Mouse (Mus musculus) MEL (cell line): ENCODE results near the gene Plxnd1. TPM values are rescaled to one million over a fixed set of nuclear protein-coding genes. Genes with fewer than 3 reads are reported as not detected.

Experiments
- DNase-seq: peaks from one replicate; pipeline ENCODE4 v3.0.0; 2011; ENCODE audit warnings: low read depth, low spot score
- H3K27ac ChIP-seq: 2 replicates; pipeline ENCODE4 v1.5.1; 2012; ENCODE audit warnings: low read depth, mild to moderate bottlenecking, control low read depth, low read length, moderate library complexity; ENCODE audit not compliant: control insufficient read depth
- H3K27me3 ChIP-seq, 2 experiments: fragments of 150-350 bp in 1 of 2; sonication (generic) in 1 of 2; 2 replicates each; pipeline ENCODE4 v1.6.1; 2012; ENCODE audit warnings: low read length in 2 of 2, mild to moderate bottlenecking in 2 of 2, improper control_type of control experiment in 1 of 2, moderate library complexity in 1 of 2; ENCODE audit not compliant: insufficient read depth in 2 of 2, control insufficient read depth in 1 of 2
- H3K36me3 ChIP-seq, 2 experiments: 2 replicates each; pipeline ENCODE4 v1.6.1; 2012 to 2014; ENCODE audit warnings: low read length in 2 of 2, improper control_type of control experiment in 1 of 2, inconsistent platforms in 1 of 2, mild to moderate bottlenecking in 1 of 2; ENCODE audit not compliant: insufficient read depth in 2 of 2, control insufficient read depth in 1 of 2
- H3K4me1 ChIP-seq, 2 experiments: fragments of 150-350 bp in 1 of 2; sonication (generic) in 1 of 2; 2 replicates each; pipeline ENCODE4 v1.6.1; 2012; ENCODE audit warnings: low read length in 2 of 2, improper control_type of control experiment in 1 of 2, mild to moderate bottlenecking in 1 of 2; ENCODE audit not compliant: insufficient read depth in 2 of 2, control insufficient read depth in 1 of 2
- H3K4me3 ChIP-seq, 2 experiments: fragments of 150-350 bp in 1 of 2; sonication (generic) in 1 of 2; 2 replicates each; pipeline ENCODE4 v1.5.1; 2012; ENCODE audit warnings: low read depth in 2 of 2, low read length in 2 of 2, mild to moderate bottlenecking in 2 of 2, moderate library complexity in 2 of 2, control low read depth in 1 of 2, improper control_type of control experiment in 1 of 2; ENCODE audit not compliant: control insufficient read depth in 1 of 2, insufficient read depth in 1 of 2
- H3K79me2 ChIP-seq: 2 replicates; pipeline ENCODE4 v1.6.1; 2012; ENCODE audit warnings: mild to moderate bottlenecking, low read length, moderate library complexity; ENCODE audit not compliant: control insufficient read depth, poor library complexity, insufficient read depth
- H3K9ac ChIP-seq: 2 replicates; pipeline ENCODE4 v1.6.1; 2012; ENCODE audit warnings: low read depth, mild to moderate bottlenecking, control low read depth, low read length, moderate library complexity; ENCODE audit not compliant: control insufficient read depth, poor library complexity, severe bottlenecking
- H3K9me3 ChIP-seq: fragments of 150-350 bp; sonication (generic); replicated peaks from 2 replicates; pipeline ENCODE4 v1.6.1; 2012; ENCODE audit warnings: mild to moderate bottlenecking, low read length, improper control_type of control experiment, moderate library complexity; ENCODE audit not compliant: insufficient read depth
- BHLHE40 ChIP-seq: IDR thresholded peaks from 2 replicates; pipeline ENCODE4 v1.6.1; 2012; ENCODE audit warnings: low read depth, mild to moderate bottlenecking, inconsistent platforms, low read length, improper control_type of control experiment, borderline replicate concordance
- EP300 ChIP-seq, 2 experiments: IDR thresholded peaks; 2 replicates each; pipeline ENCODE4 v1.6.1; 2011; ENCODE audit warnings: improper control_type of control experiment in 2 of 2, low read length in 2 of 2, low read depth in 1 of 2, mild to moderate bottlenecking in 1 of 2
- GABPA ChIP-seq: IDR thresholded peaks from 2 replicates; pipeline ENCODE4 v1.6.1; 2012; ENCODE audit warnings: low read depth, mild to moderate bottlenecking, inconsistent platforms, low read length, improper control_type of control experiment, moderate library complexity
- JUND ChIP-seq: IDR thresholded peaks from 2 replicates; pipeline ENCODE4 v1.6.1; 2011; ENCODE audit warnings: low read depth, mild to moderate bottlenecking, improper control_type of control experiment, low read length
- KAT2A ChIP-seq: conservative IDR thresholded peaks from 2 replicates; pipeline ENCODE4 v1.6.1; 2012; ENCODE audit warnings: low read depth, low read length, improper control_type of control experiment, inconsistent platforms
- MAFK ChIP-seq: IDR thresholded peaks from 2 replicates; pipeline ENCODE4 v1.6.1; 2011; ENCODE audit warnings: low read depth, mild to moderate bottlenecking, low read length, improper control_type of control experiment, borderline replicate concordance
- MAX ChIP-seq: IDR thresholded peaks from 2 replicates; pipeline ENCODE4 v1.6.1; 2011; ENCODE audit warnings: low read length, improper control_type of control experiment
- MEF2A ChIP-seq: IDR thresholded peaks from 2 replicates; pipeline ENCODE4 v1.6.1; 2014; ENCODE audit warnings: low read depth, mild to moderate bottlenecking, inconsistent platforms, low read length, improper control_type of control experiment; ENCODE audit not compliant: poor library complexity, insufficient replicate concordance, severe bottlenecking; ENCODE audit errors: extremely low read depth
- MXI1 ChIP-seq: IDR thresholded peaks from 2 replicates; pipeline ENCODE4 v1.6.1; 2011; ENCODE audit warnings: mild to moderate bottlenecking, low read depth, low read length, improper control_type of control experiment
- MYB ChIP-seq: IDR thresholded peaks from 2 replicates; pipeline ENCODE4 v1.6.1; 2011; ENCODE audit warnings: mild to moderate bottlenecking, low read depth, low read length, improper control_type of control experiment
- POLR2AphosphoS2 ChIP-seq: IDR thresholded peaks from 2 replicates; pipeline ENCODE4 v1.6.1; 2011; ENCODE audit warnings: low read length, improper control_type of control experiment
- POLR2AphosphoS5 ChIP-seq: IDR thresholded peaks from 2 replicates; pipeline ENCODE4 v1.6.1; 2012; ENCODE audit warnings: low read depth, borderline replicate concordance, mild to moderate bottlenecking, inconsistent platforms, low read length, moderate library complexity, mixed read lengths
- RAD21 ChIP-seq: IDR thresholded peaks from 2 replicates; pipeline ENCODE4 v1.6.1; 2011; ENCODE audit warnings: mild to moderate bottlenecking, low read depth, low read length, improper control_type of control experiment
- SMC3 ChIP-seq: IDR thresholded peaks from 2 replicates; pipeline ENCODE4 v1.6.1; 2011; ENCODE audit warnings: low read depth, low read length, improper control_type of control experiment
- TAL1 ChIP-seq: IDR thresholded peaks from 2 replicates; pipeline ENCODE4 v1.6.1; 2012; ENCODE audit warnings: mild to moderate bottlenecking, inconsistent platforms, low read length, moderate library complexity, mixed read lengths
- TBP ChIP-seq: IDR thresholded peaks from 2 replicates; pipeline ENCODE4 v1.8.0; 2011; ENCODE audit warnings: low read depth, low read length, improper control_type of control experiment
- TCF12 ChIP-seq: IDR thresholded peaks from 2 replicates; pipeline ENCODE4 v1.6.1; 2014; ENCODE audit warnings: low read depth, mild to moderate bottlenecking, inconsistent platforms, low read length, improper control_type of control experiment, moderate library complexity
- UBTF ChIP-seq: IDR thresholded peaks from 2 replicates; pipeline ENCODE4 v1.6.1; 2012; ENCODE audit warnings: low read depth, mild to moderate bottlenecking, inconsistent platforms, low read length, improper control_type of control experiment, moderate library complexity, borderline replicate concordance; ENCODE audit not compliant: insufficient read depth
- USF1 ChIP-seq: IDR thresholded peaks from 2 replicates; pipeline ENCODE4 v1.6.1; 2014; ENCODE audit warnings: low read depth, mild to moderate bottlenecking, inconsistent platforms, low read length, improper control_type of control experiment, moderate library complexity
- USF2 ChIP-seq, 2 experiments: IDR thresholded peaks; 2 replicates each; pipeline ENCODE4 v1.6.1; 2011 to 2012; ENCODE audit warnings: improper control_type of control experiment in 2 of 2, low read length in 2 of 2, borderline replicate concordance in 1 of 2, inconsistent platforms in 1 of 2, low read depth in 1 of 2, mild to moderate bottlenecking in 1 of 2; ENCODE audit not compliant: insufficient read depth in 1 of 2
- ZC3H11A ChIP-seq: IDR thresholded peaks from 2 replicates; pipeline ENCODE4 v1.6.1; 2012; ENCODE audit warnings: low read depth, mild to moderate bottlenecking, inconsistent platforms, low read length, improper control_type of control experiment
- ZKSCAN1 ChIP-seq: IDR thresholded peaks from 2 replicates; pipeline ENCODE4 v1.6.1; 2012; ENCODE audit warnings: low read depth, mild to moderate bottlenecking, inconsistent platforms, low read length, improper control_type of control experiment, moderate library complexity
- ZNF384 ChIP-seq: IDR thresholded peaks from 2 replicates; pipeline ENCODE4 v1.6.1; 2012; ENCODE audit warnings: low read depth, mild to moderate bottlenecking, inconsistent platforms, low read length, improper control_type of control experiment
- polyA plus RNA-seq, 2 experiments: library from polyadenylated mRNA; stranded (reverse) in 1 of 2; unstranded in 1 of 2; fragments of >175 nt in 1 of 2; fragments of >200 nt in 1 of 2; gene quantifications; 2 replicates each; pipeline versions ENCODE4 v1.2.1 to v1.2.4; 2012; ENCODE audit warnings: low replicate concordance in 2 of 2, low read depth in 1 of 2; ENCODE audit not compliant: insufficient read length in 2 of 2, insufficient read depth in 1 of 2, missing spikeins in 1 of 2
- total RNA-seq: library from RNA; depleted of rRNA; stranded (reverse); fragments of 300-350 nt; gene quantifications from 2 replicates; pipeline ENCODE4 v1.2.3, GENCODE M21; 2012

Plxnd1 gene
- total and polyA plus RNA-seq, 3 experiments, result 4.8 to 19.2 TPM; not detected in 1

DNA sequence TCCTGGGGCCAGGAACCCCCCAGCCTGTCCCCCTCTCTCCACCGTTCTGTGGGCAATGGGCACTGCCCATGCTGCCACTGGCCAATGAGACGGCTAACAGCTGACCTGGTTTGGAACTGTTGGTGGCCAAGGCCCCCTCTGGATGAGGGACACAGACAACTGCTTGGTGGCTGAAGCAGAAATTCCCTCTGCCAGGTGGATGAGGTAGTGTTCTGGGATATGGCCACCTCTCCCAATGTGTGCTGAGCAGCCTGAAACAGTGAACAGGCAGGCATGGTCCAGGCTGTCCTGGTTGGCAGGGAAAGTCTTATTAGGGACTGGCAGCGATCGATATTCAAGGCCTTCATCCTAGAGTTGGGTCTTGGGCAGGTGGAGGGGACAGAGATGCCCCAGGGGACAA is 39.6 kb downstream of the Plxnd1 start:
- Histone ChIP-seq H3K9ac (no peak overlapping the region), H3K27me3 (no peaks in the 10 kb centered on the region)
- TF ChIP-seq MEF2A, result no peak
- no peak for TF ChIP-seq ZC3H11A
- TF ChIP-seq TCF12, result no peak
- TF ChIP-seq TBP, result no peak
- TF ChIP-seq USF2 (IDR thresholded peaks at IDR 0.05; ENCODE audit: borderline replicate concordance in 1 of 2, insufficient read depth in 1 of 2, low read depth in 1 of 2, low read length in 2 of 2), result no peak
- no peak for TF ChIP-seq MAX

DNA sequence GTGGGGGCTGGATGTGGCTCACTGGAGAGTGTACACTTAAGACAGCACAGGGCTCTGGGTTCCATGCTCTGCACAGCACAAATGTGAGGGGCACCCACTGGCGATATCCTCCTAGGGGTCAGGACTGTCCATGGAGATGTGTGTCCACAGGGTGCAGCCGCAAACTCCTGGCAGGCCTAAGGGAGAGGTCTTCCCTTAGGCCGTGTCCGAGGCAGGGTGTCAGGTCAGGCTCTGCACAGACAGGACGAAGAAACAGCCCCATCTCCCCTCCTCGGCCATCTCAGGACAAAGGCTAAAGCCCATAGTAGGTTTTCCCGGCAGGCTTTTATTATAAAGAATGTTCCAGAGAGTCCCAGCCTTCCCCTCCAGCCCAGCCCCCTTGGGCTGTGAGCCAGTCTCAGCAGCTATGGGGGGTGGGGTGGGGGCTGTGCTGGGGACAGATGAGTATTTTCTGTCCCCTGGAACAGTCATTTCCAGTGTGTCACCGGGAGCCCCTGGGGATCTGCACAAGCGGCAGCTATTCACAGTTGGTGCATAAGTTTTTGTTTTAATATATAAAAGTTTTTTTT is 40.2 kb downstream of the Plxnd1 start:
- Histone ChIP-seq H3K9me3 (no peaks in the 10 kb centered on the region), H3K4me1 (no peaks in the 10 kb centered on the region), H3K4me3 (no peak overlapping the region), H3K9ac (no peak overlapping the region), H3K79me2 (no peaks in the 10 kb centered on the region), H3K36me3 (no peaks in the 10 kb centered on the region), H3K27me3 (no peaks in the 10 kb centered on the region)
- DNase-seq, result no peak
- TF ChIP-seq EP300 (IDR thresholded peaks at IDR 0.05; ENCODE audit: low read depth in 1 of 2, low read length in 2 of 2) (no peak), MYB (no peak), JUND (no peak)
- TF ChIP-seq, all 39 proteins: peak for 0
- H3K27ac ChIP-seq, result no peak overlapping the region

More for the DNA sequence above, 39.6 kb downstream of the Plxnd1 start:
- Histone ChIP-seq H3K9me3 (no peaks in the 10 kb centered on the region), H3K27ac (no peak overlapping the region), H3K36me3 (no peaks in the 10 kb centered on the region), H3K79me2 (no peaks in the 10 kb centered on the region), H3K4me1 (no peaks in the 10 kb centered on the region), H3K4me3 (no peak overlapping the region)
- DNase-seq, result no peak

DNA sequence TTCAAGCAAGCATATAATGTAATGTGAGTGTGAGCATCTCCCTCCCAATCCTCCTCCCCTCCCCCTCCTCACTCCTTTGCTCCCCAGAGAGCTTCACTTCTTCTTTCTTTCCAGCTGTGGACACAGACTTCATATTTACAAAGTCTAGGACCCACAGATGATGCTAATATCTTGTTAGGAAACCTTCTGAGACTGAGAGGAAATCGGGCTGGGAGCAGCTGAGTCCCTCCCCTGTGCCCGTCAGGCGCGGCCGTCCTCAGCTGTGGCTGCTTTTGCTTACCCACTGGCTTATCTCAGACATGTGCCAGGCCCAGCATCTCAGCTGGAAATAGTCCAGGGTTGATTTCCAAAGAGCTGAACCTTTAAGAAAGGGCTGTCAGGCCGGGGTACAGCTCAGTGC is 48.4 kb downstream of the Plxnd1 start:
- peak; percentile 68 for DNase-seq
- Histone ChIP-seq H3K79me2 (no peaks in the 10 kb centered on the region), H3K4me3 (no peak overlapping the region), H3K4me1 (peaks cover 10 to 34% of the 10 kb centered on the region in 2 experiments), H3K9me3 (no peaks in the 10 kb centered on the region), H3K9ac (no peak overlapping the region), H3K27me3 (no peaks in the 10 kb centered on the region), H3K27ac (no peak overlapping the region), H3K36me3 (peaks cover 0 to 22% of the 10 kb centered on the region in 2 experiments; a peak in 2 of 4 replicates)
- TF ChIP-seq SMC3, result no peak
- TF ChIP-seq MYB, result no peak
- no peak for TF ChIP-seq MXI1
- TF ChIP-seq EP300 (IDR thresholded peaks at IDR 0.05; ENCODE audit: low read depth in 1 of 2, low read length in 2 of 2), result peak in 1 of 2 experiments; percentile 42; a peak in 3 of 4 replicates
- no peak for TF ChIP-seq MEF2A
- TF ChIP-seq JUND, result no peak
- TF ChIP-seq POLR2AphosphoS2, result no peak
- no peak for TF ChIP-seq TBP
- no peak for TF ChIP-seq MAFK
- TF ChIP-seq KAT2A, result no peak
- no peak for TF ChIP-seq POLR2AphosphoS5
- TF ChIP-seq UBTF, result no peak
- no peak for TF ChIP-seq ZNF384
- TF ChIP-seq TAL1, result peak; percentile 39; the same call in 1 of the 2 replicates
- no peak for TF ChIP-seq ZC3H11A
- TF ChIP-seq GABPA, result no peak
- no peak for TF ChIP-seq ZKSCAN1
- peak; percentile 67; the same call in 1 of the 2 replicates for TF ChIP-seq BHLHE40
- TF ChIP-seq RAD21, result no peak
- TF ChIP-seq USF1, result no peak
- TF ChIP-seq USF2 (IDR thresholded peaks at IDR 0.05; ENCODE audit: borderline replicate concordance in 1 of 2, insufficient read depth in 1 of 2, low read depth in 1 of 2, low read length in 2 of 2), result no peak
